Mouse (Mus musculus) kidney, adult 2 months (tissue): Measurements from ENCODE around the gene Senp7.

Experiments used
- CTCF ChIP-seq: fragments of 200-500 bp; conservative IDR thresholded peaks from 2 replicates; pipeline ENCODE4 v1.5.1; 2011; ENCODE audit warnings: low read depth, mild to moderate bottlenecking, control low read depth, low read length, moderate library complexity, mixed read lengths; ENCODE audit not compliant: insufficient read depth, insufficient read length
- POLR2A ChIP-seq: fragments of 200-500 bp; IDR thresholded peaks from one replicate; pipeline ENCODE4 v1.6.1; 2011; ENCODE audit warnings: low read depth, low read length, control low read depth

DNA sequence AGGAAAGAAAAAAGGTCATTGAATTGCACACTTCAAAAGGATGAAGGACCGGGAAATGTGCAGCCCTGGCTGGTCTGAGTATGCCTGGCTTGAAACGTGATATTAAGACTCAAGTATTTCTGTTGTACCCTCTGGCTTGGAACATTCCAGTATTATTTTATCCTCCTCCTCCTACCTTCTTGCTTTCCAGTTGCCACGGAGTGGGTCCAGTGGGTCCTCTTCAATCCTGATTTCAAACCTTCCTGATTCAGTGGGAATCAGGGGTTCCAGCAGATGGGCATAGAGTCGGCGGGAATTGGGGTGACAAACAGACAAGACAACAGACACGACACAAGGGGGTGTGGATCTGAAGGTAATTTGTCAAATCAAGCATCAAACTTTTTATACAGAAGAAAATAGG is 24.4 kb downstream of the Senp7 start:
- TF ChIP-seq CTCF = no peak
- no peak for TF ChIP-seq POLR2A
